Mouse (Mus musculus): ENCODE measurements around the gene Fscn3. TPM values are rescaled to one million over a fixed set of nuclear protein-coding genes. Genes with fewer than 3 reads are reported as not detected.

The Fscn3 gene
- polyA plus RNA-seq, 1 experiment: not detected

DNA sequence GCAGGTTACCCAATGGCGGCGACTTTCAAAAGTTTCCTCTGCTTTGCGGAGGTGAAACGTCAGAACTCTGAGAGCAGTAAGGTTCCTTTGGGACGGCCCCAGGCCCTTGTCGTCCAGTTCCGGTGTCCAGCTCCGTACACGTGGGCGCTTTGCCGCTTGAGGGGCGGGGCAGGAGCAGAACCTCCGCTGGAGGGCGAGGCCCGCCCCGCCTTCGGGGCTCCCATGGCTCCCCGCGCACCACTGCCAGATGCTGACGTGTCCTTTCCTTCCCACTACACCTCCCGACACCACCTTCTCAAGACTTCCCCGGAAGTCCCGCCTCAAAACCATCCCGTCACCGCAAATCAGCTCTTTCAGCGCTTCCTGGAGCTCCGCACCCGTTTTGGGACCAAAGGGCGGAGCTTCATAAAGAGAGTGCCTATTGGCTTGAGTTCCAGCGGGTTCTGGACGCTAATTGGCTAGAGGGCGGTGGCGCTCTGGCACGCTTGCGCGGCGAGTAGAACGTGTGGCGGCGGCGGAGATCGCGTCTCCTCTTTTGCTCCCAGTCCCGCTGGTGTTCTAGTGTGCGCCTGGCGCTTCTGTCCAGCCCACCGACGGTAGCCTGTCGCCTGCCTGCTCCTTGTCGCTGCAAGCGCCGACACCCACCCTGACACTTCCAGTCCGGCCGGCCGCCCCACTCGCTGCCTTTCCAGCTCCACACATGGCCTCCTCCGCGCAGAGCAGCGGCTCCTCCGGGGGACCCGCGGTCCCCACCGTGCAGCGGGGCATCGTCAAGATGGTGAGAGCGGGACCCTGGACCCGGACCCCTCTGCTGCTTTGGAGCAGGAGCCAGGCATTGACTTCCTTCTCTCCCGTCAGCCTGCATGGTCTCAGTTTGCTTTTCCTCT lies 52.5 kb downstream of the Fscn3 start:
- Histone ChIP-seq H3K9me3 (no peaks in the 10 kb centered on the region), H3K27me3 (replicated peaks) (no peaks in the 10 kb centered on the region), H3K36me3 (replicated peaks; ENCODE audit: low read length) (peaks cover 18% of the 10 kb centered on the region), H3K4me1 (peaks cover 59% of the 10 kb centered on the region), H3K4me3 (replicated peaks) (peak overlapping the region; percentile 99)
- no peak for TF ChIP-seq GATA1 (IDR thresholded peaks at IDR 0.05; ENCODE audit: borderline replicate concordance, low read length)
- peak; percentile 65 for TF ChIP-seq FLI1 (IDR thresholded peaks at IDR 0.05; ENCODE audit: low read length)

DNA sequence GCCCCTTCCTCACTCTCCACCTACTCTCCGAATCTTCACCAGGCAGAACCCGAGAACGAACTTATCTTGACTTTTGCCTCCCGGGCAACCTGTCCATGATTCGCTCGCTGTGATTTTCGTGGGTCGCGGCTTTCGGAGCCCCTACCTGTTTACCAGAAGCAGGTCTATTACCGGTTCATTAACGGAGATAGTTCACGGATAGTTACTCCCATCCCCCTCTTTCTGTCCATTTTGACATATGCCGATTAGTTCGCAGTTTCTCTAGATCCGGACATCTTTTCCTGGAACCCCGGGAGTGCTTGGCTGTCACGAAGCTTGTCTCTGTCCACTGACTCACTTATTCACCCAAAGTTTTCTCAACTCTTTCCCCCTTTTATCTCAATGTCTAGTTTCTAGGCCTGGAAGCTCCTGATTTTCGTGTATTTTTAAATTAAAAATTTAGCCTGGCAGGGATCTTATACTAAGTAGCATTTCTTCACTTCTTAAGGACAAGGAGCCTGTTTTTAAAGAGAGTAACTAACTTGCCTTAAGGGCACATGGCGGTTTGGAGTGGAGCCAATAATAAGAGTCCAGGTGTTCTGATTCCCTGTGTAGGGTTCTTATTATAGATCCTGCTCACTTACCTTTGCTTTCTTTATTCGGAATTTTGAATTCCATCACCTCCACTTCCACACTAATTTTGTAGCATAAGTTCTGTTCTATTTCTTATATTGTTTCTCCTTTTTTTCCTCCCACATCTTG lies 53.3 kb downstream of the Fscn3 start:
- Histone ChIP-seq H3K4me1 (peaks cover 67% of the 10 kb centered on the region), H3K36me3 (replicated peaks; ENCODE audit: low read length) (peaks cover 26% of the 10 kb centered on the region), H3K4me3 (replicated peaks) (peak overlapping the region; percentile 99)

DNA sequence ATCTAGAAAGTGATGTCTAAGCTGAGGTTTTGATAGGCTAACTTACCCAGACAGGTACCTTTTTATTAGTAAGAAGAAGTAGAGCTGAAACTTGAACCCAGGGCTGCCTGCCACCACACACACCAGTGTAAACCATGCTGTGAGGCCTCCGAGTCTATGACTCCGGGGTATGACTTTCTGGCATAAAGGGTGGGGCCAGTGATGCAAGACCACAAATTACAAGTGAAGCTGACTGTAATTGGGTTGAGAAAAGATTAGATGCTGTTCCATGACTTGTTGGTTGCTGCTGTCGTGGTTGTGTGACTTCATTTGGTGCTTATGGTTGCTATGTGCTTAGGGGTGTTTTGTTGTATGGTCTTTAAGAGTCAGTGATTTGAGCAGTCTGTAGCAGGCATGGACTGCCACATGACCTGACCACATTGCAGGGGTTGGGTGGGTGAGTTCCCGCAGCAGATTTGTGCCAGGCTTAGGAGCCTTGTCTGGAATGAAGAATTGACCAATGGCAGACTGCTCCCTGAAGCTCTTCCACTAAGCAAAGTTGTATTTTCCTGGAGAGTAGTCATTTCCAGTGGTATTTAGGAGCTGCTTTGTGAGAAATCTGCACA lies 55.2 kb downstream of the Fscn3 start:
- H3K4me1 ChIP-seq: peaks cover 82% of the 10 kb centered on the region
- TF ChIP-seq FLI1 (IDR thresholded peaks at IDR 0.05; ENCODE audit: low read length) (no peak), GATA1 (IDR thresholded peaks at IDR 0.05; ENCODE audit: borderline replicate concordance, low read length) (no peak)
- peak overlapping the region; percentile 62 for H3K4me3 ChIP-seq (replicated peaks)
- H3K36me3 ChIP-seq (replicated peaks; ENCODE audit: low read length): peaks cover 41% of the 10 kb centered on the region
- no peaks in the 10 kb centered on the region for H3K9me3 ChIP-seq
- H3K27me3 ChIP-seq (replicated peaks): no peaks in the 10 kb centered on the region

More for the DNA sequence above, 53.3 kb downstream of the Fscn3 start:
- Histone ChIP-seq H3K27me3 (replicated peaks) (no peaks in the 10 kb centered on the region), H3K9me3 (no peaks in the 10 kb centered on the region)
- no peak for TF ChIP-seq GATA1 (IDR thresholded peaks at IDR 0.05; ENCODE audit: borderline replicate concordance, low read length)
- no peak for TF ChIP-seq FLI1 (IDR thresholded peaks at IDR 0.05; ENCODE audit: low read length)

DNA sequence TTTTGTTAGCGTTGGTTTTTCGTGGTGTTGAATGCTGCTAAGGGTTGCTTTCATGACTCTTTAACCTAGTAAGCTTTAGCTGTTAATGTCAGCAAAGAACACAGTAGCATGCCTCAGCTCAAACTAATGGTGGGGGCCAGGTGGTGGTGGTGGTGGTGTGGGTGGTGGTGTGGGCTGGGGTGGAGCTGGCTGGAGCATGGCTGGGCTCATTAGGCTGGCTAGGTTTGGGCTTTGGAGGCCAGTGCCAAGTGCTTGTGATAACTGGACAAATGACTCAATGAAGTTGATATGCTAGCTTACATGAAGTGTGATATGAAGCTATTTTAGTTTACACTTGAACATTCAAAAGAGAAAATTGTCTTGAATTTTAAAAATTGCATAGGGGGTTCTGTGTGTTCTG lies 58.4 kb downstream of the Fscn3 start:
- Histone ChIP-seq H3K4me3 (replicated peaks) (no peak overlapping the region), H3K4me1 (peaks cover 98% of the 10 kb centered on the region), H3K36me3 (replicated peaks; ENCODE audit: low read length) (peaks cover 68% of the 10 kb centered on the region), H3K9me3 (no peaks in the 10 kb centered on the region), H3K27me3 (replicated peaks) (no peaks in the 10 kb centered on the region)
- TF ChIP-seq GATA1 (IDR thresholded peaks at IDR 0.05; ENCODE audit: borderline replicate concordance, low read length) (no peak), FLI1 (IDR thresholded peaks at IDR 0.05; ENCODE audit: low read length) (no peak)

DNA sequence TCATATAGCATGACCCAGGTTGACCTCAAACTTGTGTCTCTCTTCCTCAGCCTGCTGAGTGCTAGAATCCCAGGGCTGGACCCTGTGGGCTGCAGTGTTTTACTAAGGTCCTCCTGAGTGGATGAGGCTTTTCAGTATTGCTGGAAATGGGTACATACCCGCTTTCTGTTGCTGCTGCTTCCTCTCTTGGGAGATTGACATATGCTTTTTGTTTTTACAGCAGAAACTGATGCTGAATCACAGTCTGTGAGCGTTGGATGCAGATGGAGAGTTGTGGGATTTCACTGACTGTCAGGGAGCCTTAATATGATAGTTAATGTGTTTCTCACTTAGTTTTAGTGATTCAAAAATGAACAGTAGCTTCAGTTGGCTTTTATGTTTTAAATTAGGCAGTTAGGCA lies 58.9 kb downstream of the Fscn3 start:
- H3K27me3 ChIP-seq (replicated peaks): no peaks in the 10 kb centered on the region
- H3K36me3 ChIP-seq (replicated peaks; ENCODE audit: low read length): peaks cover 72% of the 10 kb centered on the region
- H3K4me1 ChIP-seq: peaks cover 98% of the 10 kb centered on the region
- TF ChIP-seq FLI1 (IDR thresholded peaks at IDR 0.05; ENCODE audit: low read length): no peak
- H3K9me3 ChIP-seq: no peaks in the 10 kb centered on the region
- no peak overlapping the region for H3K4me3 ChIP-seq (replicated peaks)

DNA sequence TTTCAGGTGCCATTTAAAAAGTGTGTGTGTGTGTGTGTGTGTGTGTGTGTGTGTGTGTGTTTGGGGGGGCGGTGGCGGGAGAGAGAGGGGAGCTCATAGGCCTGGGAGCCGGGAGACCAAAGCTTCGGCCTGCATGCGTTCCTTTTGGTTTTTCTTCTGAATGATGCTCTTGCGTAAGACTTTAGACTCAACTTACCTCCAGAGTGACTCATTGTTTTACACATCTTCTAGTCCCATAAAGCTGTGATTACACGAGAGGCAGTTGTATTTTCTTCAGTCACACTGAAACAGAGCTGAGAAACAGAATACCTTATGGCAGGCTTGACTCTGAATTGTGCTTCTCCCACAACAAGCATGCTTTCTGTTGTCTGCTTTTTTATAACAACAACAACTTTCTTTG lies 59.3 kb downstream of the Fscn3 start:
- H3K36me3 ChIP-seq (replicated peaks; ENCODE audit: low read length): peaks cover 71% of the 10 kb centered on the region
- no peaks in the 10 kb centered on the region for H3K9me3 ChIP-seq
- no peaks in the 10 kb centered on the region for H3K27me3 ChIP-seq (replicated peaks)
- TF ChIP-seq GATA1 (IDR thresholded peaks at IDR 0.05; ENCODE audit: borderline replicate concordance, low read length) (no peak), FLI1 (IDR thresholded peaks at IDR 0.05; ENCODE audit: low read length) (no peak)
- no peak overlapping the region for H3K4me3 ChIP-seq (replicated peaks)
- peaks cover 95% of the 10 kb centered on the region for H3K4me1 ChIP-seq

Other genes with a start within 250 kb of the Fscn3 start
- gene Zfp800, start 29.8 kb upstream of the Fscn3 start, polyA plus RNA-seq (2012; ENCODE audit: insufficient read depth, low replicate concordance): 6.0 and 7.4 TPM in 2 replicates
- 1,048 and 3,100 TPM in 2 replicates for gene Arf5, start 4.2 kb upstream of the Fscn3 start, polyA plus RNA-seq (2012; ENCODE audit: insufficient read depth, low replicate concordance)
- gene Gcc1, start 601 bp downstream of the Fscn3 start, polyA plus RNA-seq (2012; ENCODE audit: insufficient read depth, low replicate concordance): 4.3 and 4.4 TPM in 2 replicates
- gene Pax4, start 21.6 kb downstream of the Fscn3 start, polyA plus RNA-seq (2012; ENCODE audit: insufficient read depth, low replicate concordance): not detected in 2 replicates
- gene Snd1, start 47.4 kb downstream of the Fscn3 start, polyA plus RNA-seq (2012; ENCODE audit: insufficient read depth, low replicate concordance): 57.6 and 60.4 TPM in 2 replicates

All from megakaryocyte, embryonic 14.5 days (primary cell).